Mouse (Mus musculus): ENCODE measurements around the gene 2010005H15Rik. TPM values are rescaled to one million over a fixed set of nuclear protein-coding genes. Genes with fewer than 3 reads are reported as not detected.

The 2010005H15Rik gene
- 0.51 and 1.3 TPM in 2 replicates for polyA plus RNA-seq (2015; fragmentation: Nextera tagmentation; extraction: Ambion mirVana)

DNA sequence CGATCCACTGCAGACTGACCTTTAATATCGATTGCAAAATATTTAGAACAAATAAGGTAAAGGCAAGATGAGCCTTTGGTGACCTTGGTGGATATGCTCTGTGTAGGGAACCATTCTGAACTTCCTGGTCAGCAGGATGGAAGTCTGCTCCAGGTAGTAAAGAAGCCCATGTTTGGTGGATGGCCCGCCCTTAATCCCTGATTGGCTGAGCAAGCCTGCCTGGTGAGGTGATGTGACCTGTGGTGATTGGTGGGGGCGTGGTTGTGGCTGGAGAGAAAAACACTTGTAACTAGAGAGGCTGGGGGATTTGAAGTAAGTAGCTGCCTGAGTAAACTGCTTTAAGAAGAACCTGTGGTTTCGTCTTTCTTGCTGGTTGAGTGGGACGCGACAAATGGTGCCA lies at the start of gene 2010005H15Rik:
Gene 2010005H15Rik, plus strand, starts transcription at position 301 of the 400 bp plus-strand sequence.

DNA sequence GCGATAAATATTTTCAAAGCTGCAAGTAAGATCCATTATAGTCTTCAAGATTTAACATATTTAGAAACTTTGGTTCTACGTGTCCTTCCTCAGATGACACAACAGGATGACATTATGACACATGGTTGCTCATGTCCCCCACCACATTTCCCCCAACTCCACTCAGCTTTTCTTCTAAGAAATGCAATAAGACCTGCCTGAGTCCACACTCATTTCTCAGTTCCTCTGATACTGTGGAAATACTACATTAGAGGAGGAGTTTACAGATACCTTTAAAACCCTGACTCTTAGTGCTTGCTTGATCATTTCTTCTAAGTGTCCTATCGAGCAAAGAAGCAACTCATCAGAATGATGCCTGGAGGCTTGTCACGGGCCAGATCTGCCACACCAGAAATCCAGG lies 37.4 kb upstream of the 2010005H15Rik start, which contains the start of gene Gm5483:
Gene Gm5483, plus strand, starts transcription at position 301 of the 400 bp plus-strand sequence.

GRCm38 (mm10) chr16:36209967-36210453 lies 11.3 kb upstream of the 2010005H15Rik start, which contains the start of gene Gm5416:
Gene Gm5416, plus strand, starts transcription at chr16:36210403.

DNA sequence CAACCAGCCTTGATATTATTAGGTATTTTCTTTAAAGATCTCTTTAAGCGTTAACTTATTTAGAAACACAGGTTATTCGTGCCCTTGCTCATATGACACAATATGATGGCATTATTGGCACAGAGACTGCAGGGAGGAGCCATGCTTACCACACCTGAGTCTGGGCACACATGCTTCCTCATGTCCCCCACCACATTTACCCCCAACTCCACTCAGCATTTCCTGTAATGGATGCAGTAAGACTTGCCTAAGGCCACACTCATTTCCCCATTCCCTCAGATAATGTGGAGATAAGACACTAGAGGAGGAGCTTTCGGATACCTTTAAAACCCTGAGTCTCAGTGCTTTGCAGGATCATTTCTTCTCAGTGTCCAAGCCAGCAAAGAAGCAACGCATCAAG lies 55.5 kb downstream of the 2010005H15Rik start, which contains the start of gene Stfa1:
Gene Stfa1, plus strand, starts transcription at position 156 of the 400 bp plus-strand sequence.

Other genes starting within 250 kb of the 2010005H15Rik start
- 26.2 and 28.8 TPM in 2 replicates for gene Kpna1, start 242.7 kb upstream of the 2010005H15Rik start, polyA plus RNA-seq (2015; fragmentation: Nextera tagmentation; extraction: Ambion mirVana)
- 5.3 and 5.9 TPM in 2 replicates for gene Wdr5b, start 180.3 kb upstream of the 2010005H15Rik start, polyA plus RNA-seq (2015; fragmentation: Nextera tagmentation; extraction: Ambion mirVana)
- gene Fam162a, start 149.9 kb upstream of the 2010005H15Rik start, polyA plus RNA-seq (2015; fragmentation: Nextera tagmentation; extraction: Ambion mirVana) = 265 and 287 TPM in 2 replicates
- gene Ccdc58, start 149.8 kb upstream of the 2010005H15Rik start, polyA plus RNA-seq (2015; fragmentation: Nextera tagmentation; extraction: Ambion mirVana) = 65.8 and 66.0 TPM in 2 replicates
- 5.2 TPM in 1 of 2 replicates, not detected in the other for gene Csta1, start 90.2 kb upstream of the 2010005H15Rik start, polyA plus RNA-seq (2015; fragmentation: Nextera tagmentation; extraction: Ambion mirVana)
- gene Stfa2l1, start 64.7 kb upstream of the 2010005H15Rik start, polyA plus RNA-seq (2015; fragmentation: Nextera tagmentation; extraction: Ambion mirVana) = 1.7 and 1.8 TPM in 2 replicates
- gene Gm5483, start 37.3 kb upstream of the 2010005H15Rik start, polyA plus RNA-seq (2015; fragmentation: Nextera tagmentation; extraction: Ambion mirVana) = 1.6 and 3.9 TPM in 2 replicates
- not detected in 2 replicates for gene Gm5416, start 11.1 kb upstream of the 2010005H15Rik start, polyA plus RNA-seq (2015; fragmentation: Nextera tagmentation; extraction: Ambion mirVana)
- gene Stfa1, start 55.5 kb downstream of the 2010005H15Rik start, polyA plus RNA-seq (2015; fragmentation: Nextera tagmentation; extraction: Ambion mirVana) = 3.5 and 39.7 TPM in 2 replicates
- 0.78 TPM in 1 of 2 replicates, not detected in the other for gene BC117090, start 112.9 kb downstream of the 2010005H15Rik start, polyA plus RNA-seq (2015; fragmentation: Nextera tagmentation; extraction: Ambion mirVana)
- 3.8 and 147 TPM in 2 replicates for gene BC100530, start 146.3 kb downstream of the 2010005H15Rik start, polyA plus RNA-seq (2015; fragmentation: Nextera tagmentation; extraction: Ambion mirVana)
- gene Stfa2, start 187.0 kb downstream of the 2010005H15Rik start, polyA plus RNA-seq (2015; fragmentation: Nextera tagmentation; extraction: Ambion mirVana) = 1.5 and 14.0 TPM in 2 replicates
- 1.9 and 120 TPM in 2 replicates for gene Stfa3, start 233.9 kb downstream of the 2010005H15Rik start, polyA plus RNA-seq (2015; fragmentation: Nextera tagmentation; extraction: Ambion mirVana)

Data from skeletal muscle tissue, postnatal 0 days (tissue).